Mouse (Mus musculus) heart, postnatal 14 days (tissue): ENCODE measurements at regions not wholly inside any gene's neighbourhood (a gene's known extent, or its start where the extent isn't known, plus 50 kb on each side); places are given as distances from the start of the nearest gene placed in this dataset.
"Not testable (repeated sequence)": the region's sequence is repeated elsewhere in the genome, so short reads cannot be mapped to it uniquely, and the experiment has no call there.

Source experiments
- DNase-seq, 2 experiments: peaks; one replicate each; pipeline ENCODE4 v3.0.0; 2021 to 2022
- intact Hi-C: fragments of 180-260 bp; cut with DNase I; formaldehyde crosslinking; loops from one replicate; pipeline ENCODE4 v1.15.1; 2025

DNA sequence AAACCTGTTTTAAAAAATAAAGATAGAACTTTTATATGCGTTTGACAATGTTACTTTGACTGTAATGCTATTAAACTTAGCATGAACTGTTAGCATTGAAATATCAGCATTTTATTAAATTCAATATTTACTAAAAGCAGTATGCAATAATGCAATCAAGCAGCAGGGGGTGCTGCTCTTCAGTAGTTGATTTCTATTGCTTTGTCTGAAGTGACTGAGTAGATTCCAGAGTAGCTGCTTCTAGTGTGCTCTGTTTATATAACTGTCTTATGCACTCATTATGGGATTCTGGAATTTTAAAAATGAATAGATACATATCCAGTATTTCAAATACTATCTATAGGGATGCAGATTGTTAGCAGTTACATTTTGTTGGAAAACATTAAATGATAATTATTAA is 146.2 kb downstream of the Gm28710 start:
- intact Hi-C loops, result loop anchor here (5.0 to 10.0 kb wide), 3 partner anchors 634 to 1507 kb away; partner anchors contain the start of gene Sema3c
- DNase-seq, result peak; percentile 22 to 65

DNA sequence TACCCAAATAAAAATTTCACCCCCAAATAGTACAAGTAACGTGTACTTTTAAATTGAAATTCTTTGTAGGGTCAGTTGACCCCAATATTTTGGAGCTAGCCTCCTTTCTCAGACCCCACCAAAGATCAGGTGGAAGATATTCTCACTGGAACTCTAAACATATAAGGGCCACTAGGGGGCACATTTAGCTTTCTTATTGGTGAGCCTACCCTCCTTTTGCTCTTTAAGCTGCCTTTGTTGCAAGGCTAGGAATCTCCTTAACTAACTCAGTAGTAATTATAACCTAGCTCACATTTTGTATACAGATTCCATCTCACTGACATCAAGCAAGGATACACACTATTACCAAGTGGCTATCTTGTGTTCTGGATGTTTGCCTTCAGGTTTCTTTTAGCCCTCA is 155.8 kb downstream of the Gm28710 start:
- DNase-seq, result peak in 1 of 2 experiments; percentile 14
- intact Hi-C loops, result no loop called here

DNA sequence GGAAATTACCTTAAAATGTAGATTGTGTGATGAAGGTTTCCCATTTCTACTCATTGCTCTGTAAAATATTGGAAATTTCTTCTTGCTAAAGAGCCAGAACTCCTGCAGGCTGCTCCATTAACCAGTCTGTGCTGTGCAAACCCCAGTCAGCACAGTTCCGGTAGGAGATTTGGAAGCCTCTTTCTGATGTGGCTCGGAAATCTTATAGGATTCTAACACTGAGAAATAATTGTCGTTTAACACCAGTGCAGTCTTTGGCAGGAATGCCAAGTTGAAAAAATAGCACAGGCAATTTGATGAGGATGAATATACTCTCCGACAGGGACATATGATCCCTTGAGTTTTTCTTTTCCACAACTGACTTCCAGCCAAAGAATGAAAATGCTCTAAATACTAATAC is 176.1 kb downstream of the Gm28710 start:
- intact Hi-C loops, result no loop called here
- no peak for DNase-seq

DNA sequence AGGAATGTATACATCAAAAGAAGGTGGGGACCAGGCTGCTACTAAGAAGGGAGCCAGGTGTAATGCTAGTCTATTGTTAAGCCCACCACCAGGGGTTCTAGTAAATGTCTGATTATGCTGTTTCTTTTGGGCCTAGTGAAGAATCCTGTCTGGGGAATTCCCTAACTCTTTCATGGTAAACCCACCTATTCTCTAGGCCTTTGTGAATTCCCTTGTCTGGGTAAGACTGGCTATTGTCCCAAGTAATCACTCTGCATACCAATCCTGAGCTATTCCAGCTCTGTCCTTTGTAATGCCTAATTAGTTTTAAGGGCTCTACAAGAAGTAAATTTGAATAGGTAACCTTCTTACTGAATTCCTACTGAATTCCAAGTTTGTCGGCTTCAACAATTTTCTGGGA is 177.2 kb downstream of the Gm28710 start:
- intact Hi-C loops, DNase-seq: not testable (repeated sequence)

DNA sequence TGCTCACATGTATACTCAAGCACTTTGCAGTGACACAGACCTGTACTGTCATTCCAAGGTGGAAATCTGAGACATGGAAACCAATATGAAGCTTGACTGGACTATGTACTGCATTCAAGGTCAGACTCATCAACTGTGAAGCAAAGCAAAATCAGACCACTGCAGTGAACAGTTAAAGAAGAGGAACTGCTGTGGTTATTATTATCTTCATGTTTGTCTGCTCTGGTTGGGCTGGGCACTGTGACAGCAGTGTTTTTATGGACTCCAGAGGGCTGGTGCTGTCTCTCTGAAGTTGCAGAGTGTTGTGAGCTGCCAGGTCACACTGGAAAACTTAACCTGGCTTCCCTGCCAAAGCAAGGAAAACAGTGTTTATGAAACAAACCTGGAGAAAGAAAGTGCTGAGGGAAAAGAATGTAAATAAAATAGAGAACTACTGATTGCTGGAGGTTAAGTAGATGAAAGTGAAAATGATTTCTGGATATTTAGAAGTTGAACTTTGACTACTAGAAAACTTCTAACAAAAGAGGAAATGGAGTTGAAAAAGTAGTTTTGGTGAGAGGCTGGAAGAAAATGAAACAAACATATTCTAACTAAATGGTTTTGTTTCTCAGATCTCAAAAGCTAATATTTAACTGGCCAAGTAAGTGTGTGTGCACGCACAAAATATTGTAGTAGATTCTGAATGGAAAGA is 181.7 kb downstream of the Gm28710 start:
- intact Hi-C loops, result no loop called here
- DNase-seq, result peak; percentile 7 to 22

DNA sequence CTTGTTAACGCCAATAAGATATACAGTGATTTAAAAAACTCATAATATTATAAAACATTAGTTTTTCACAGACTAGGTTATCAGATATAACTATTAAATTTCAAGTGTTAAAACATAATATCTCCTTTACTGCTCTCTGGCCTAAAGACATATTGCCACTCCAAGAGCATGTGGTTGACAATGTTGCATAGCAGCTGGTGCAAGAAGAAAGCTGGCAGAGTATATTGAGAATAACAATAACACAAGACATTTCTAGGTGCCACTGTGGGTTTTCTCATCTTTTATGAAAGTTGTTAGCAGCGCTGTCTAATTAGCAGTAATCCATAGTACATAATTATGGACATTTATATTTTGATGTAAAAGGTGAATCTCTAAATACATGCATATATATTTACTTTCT is 184.4 kb downstream of the Gm28710 start:
- DNase-seq, result no peak
- intact Hi-C loops, result no loop called here

DNA sequence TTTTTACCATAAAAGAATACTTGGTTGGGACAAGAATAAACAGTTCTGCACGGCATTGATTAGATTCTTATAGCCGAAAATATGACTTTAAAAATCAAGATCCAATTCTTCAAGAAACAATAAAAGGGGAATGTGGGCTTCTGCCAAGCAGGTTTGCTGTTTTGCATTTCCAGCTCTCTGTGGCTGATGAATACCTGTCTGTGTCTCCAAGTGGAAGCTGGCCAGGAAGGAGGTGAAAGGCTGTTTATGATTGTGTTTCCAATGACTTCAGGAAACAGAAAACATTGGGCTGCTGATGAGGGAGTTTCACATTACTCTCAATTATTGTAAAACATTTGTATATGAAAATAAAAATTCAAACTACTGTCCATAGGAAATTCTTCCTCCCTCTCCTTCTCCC is 193.3 kb downstream of the Gm28710 start:
- intact Hi-C loops, result no loop called here
- no peak for DNase-seq

DNA sequence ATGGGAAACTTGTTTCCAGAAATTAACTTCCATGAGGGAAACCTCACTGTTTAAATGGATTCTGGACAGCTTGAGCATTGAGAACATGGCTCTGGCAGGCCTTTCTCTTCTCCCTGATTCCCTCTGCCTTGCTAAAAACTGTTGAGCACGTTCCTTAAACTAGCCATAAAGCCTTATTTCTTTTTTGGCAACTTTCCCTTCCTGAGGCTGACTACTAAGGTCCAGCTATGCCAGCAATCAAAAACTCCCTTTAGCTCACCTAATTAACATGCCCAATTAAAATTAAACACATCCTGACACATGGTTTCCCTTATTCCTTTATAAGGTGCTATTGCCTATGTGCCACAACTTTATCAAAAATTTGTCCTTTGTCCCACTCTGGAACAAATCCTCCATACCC is 199.9 kb downstream of the Gm28710 start:
- intact Hi-C loops, result no loop called here
- DNase-seq, result no peak

DNA sequence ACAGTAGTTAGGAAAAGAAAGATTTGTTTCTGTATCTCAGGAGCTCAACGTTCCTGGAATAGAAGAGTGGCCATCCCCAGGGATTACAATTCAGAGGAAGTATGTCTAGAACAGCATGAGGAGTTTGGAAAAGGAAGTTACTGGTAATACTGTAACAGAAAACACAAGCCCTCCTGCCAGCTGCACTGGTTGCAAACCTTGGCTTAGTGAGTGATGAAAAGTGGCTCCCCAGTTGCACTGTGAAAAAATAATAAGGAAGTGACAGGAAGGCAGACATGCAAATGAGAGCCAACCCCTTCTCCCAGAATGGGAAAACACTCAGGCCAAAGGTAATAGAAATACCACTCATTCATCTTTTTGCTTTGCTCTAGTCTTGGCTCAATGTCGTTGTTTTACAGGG is 207.6 kb downstream of the Gm28710 start:
- DNase-seq, result no peak
- intact Hi-C loops, result no loop called here

DNA sequence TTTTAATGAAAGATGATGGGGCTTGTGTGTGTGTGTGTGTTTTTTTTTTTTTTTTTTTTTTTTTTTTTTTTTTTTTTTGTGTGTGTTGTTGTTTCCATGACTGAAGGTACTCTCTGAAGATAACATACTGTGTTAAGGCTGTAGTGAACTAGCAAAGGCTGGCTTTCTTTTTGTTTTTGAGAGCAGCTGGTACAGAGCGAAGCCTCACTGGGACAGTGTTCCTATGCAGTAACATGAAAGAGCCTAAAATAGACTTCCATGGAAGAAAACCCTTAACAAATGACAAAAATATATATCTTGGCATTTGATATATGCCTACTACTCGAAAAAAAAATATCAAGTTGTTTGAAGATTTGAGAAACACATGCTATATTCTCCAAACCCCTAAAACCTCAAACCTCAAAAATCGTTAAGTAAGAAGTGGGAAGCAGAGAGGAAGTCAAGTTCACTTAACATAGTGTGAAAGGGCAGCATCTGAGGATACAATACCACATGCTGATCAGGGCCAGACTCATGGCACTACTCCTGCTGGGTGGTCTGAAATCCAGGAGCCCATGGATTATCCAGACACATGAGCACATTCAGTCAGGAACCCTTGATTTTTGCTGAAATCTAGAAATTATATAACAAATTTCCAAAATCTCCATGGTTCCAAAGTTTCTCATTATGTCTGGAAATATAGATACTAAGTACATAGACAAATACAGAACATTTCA is 215.4 kb downstream of the Gm28710 start:
- no peak for DNase-seq
- intact Hi-C loops, result no loop called here

DNA sequence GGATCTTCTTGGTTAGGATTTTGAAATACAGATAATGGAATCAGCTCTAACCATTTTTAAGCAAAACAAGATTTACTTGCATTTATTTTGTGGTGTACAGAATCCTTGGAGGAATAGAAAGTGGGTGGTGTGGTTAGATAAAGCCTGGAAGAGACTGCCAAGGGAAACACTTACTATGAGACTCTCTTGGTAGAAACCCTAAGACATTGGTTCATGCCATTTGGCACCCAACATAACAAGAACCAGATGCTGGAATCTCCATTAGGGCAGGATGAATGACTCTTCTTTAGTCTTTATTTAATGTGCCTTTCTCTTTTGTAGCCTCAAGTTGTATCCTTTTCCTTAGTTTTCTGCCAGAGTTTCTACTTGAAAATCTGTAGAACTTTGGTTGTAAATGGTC is 230.0 kb downstream of the Gm28710 start:
- DNase-seq, result peak in 1 of 2 experiments; percentile 25

DNA sequence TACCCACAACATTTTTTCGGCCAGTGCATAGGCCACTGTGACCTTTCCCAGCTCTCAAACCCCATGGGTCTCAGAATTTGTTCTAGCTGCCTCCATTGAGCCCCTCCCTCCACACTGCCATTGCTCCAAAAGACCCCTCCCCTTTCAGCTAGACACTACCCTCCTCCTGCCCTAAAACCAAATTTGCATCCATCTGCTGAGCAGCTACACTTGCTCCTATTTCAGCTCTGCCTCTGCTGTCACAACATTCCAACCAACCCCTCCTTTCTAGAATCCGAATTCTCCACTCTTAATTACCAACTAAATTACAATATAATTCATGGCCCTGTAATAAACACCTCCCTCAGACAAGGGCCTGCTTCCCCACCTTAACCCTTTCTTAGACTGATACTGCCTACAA is 262.3 kb downstream of the Gm28710 start:
- intact Hi-C loops, result no loop called here
- no peak for DNase-seq

More for the DNA sequence above, 230.0 kb downstream of the Gm28710 start:
- intact Hi-C loops, result no loop called here

DNA sequence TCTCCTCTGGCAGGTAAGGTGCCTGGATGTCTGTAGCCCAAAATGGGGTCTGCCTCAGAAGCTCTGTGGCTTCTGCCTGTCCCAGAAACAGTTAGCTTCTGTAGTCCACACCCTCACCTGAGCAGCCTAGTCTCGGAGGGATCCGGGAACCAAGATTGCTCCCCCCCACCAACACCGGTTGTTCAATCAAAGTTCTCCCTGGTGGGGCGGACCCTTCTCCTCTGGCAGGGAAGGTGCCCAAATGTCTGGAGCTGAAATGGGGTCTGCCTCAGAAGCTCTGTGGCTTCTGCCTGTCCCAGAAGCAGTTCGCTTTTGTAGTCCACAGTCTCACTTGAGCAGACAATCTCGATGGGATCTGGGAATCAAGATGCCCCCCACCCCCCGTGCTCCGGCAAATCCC is 273.0 kb downstream of the Gm28710 start:
- DNase-seq, result no peak
- intact Hi-C loops, result no loop called here

DNA sequence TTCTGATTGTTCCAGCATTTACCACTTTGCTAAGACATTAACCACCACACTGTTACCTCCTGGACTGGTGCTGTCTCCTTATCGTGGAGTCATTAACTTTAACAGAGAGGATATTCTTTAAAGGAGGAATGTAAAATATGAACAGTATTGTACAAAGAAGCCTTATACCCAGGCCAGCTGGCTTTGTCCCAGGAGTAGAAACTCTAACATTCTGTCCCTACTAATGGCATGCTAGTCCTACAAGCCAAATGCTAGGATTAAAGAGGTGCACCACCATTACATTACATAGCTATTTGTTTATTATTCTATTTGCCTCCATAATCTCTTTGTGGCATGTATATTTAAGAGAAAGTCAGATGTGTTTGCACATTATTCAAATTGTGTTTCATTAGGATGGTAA is 288.8 kb downstream of the Gm28710 start:
- no peak for DNase-seq
- intact Hi-C loops, result no loop called here

DNA sequence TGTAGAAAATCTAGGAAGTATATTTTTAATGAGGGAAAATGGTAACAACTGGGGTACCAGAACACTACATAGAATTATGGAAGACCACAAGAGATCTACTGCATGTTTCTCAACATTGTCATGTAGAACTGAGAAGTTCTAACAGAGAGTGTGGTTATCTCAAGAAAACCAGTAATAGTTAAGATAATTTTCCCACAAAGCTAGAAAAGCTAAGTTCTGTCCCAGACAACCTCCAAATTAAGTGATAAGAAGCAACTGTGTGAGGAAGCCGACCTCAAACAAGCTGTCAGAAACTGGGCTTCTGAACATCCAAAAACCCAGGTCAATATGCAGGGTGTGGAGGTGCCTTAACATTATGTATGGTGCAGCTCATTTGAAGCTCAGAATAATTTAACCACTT is 261.4 kb upstream of the Speer4f2 start:
- intact Hi-C loops, result loop anchor here (10.0 kb wide), 1 partner anchor 653 kb away; no protein-coding TSS in a partner anchor

DNA sequence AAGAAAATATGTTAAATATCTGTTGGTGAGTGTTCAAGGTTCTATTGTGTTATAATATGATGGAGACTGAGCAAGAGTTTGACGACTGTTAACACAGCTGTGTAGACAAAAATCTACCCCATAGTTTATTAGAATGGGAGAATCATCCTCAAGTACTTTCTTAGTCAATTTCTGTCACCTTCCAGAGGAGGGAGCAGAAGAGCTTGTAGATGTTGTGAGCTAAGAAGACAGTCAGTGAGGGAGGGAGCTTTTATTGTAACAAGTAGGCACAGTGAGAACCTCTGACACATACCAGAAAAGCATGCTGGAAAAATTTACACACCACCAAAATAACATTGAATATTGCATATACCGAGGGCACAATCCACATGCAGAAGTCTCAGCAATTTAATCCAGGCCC is 261.0 kb upstream of the Speer4f2 start:
- intact Hi-C loops, result loop anchor here (10.0 kb wide), 1 partner anchor 653 kb away; no protein-coding TSS in a partner anchor
- no peak for DNase-seq

More for the DNA sequence above, 261.4 kb upstream of the Speer4f2 start:
- DNase-seq, result no peak

DNA sequence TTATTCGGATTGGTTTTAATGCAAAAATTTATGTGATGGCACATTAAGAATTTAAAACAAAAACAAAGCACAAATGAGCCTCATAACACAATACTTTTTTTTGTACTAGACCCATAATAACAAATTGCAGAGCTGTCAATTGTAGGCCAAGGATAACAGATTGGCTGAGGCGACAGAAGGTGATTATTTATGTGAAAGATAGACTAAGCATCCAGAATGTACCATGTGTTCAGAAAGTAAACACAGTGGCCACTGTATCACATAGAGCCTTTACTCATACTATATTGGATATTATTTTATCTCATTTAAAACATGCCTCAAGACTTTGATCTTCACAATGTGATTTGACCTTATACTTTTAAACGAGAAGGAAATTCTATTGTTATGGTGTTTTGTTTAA is 257.9 kb upstream of the Speer4f2 start:
- DNase-seq, result no peak
- intact Hi-C loops, result loop anchor here (10.0 kb wide), 1 partner anchor 650 kb away; no protein-coding TSS in a partner anchor

DNA sequence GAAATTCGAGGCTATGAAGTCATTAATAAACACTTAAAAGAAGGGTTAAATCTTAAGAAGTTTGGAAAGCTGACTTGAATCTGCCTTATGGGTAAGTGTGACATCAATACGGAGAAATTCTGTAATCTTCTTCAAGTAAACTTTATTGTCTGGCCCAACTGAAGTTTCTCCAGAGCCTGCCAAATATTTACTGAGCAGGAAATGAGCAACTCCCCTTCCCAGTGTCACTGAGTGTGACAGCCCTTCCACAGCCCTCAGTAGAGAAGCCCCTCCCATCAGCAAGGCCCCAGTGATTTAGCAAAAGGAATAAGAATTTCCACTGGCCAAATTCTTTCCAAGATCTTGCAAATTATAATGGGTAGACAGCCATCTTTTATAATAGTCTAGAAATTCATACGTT is 256.9 kb upstream of the Speer4f2 start:
- intact Hi-C loops, result loop anchor here (10.0 kb wide), 1 partner anchor 649 kb away; no protein-coding TSS in a partner anchor
- peak; percentile 2 to 7 for DNase-seq

DNA sequence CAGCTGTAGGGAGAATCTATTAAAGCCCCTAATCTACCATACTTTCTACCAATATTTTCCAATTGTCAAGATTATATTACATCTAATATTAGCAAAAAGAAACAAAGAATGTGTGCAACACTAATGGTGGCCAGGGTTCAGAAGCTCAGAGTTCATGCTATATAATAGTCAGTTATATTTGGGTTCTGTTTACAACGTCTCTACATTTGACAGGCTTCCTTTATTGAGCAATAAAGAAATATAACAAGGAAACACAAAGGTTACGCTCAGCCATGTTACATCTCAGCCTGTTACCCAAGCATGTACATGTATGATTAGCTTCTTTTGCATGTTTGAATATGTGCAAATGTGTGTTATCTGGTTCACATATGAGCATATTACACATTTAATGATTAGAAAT is 247.7 kb upstream of the Speer4f2 start:
- DNase-seq, result no peak
- intact Hi-C loops, result no loop called here

DNA sequence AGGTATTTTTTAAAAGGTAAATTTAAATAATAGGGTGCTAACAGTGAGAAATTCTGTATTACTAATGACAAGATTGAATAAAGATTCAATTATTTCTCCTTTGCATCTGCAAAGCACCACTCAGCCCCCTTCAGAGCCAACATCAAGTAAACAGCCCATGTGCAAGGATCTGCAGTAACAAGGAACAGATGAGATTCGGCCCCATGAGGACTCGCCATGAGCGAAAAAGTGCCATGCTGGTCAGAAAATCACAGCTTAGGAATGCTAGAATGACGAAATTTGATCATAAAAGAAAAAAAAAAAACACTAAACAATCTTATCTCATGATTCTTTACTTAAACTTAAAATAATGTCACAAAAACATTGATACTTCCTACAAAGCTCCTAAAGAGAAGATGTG is 245.5 kb upstream of the Speer4f2 start:
- no peak for DNase-seq
- intact Hi-C loops, result no loop called here

DNA sequence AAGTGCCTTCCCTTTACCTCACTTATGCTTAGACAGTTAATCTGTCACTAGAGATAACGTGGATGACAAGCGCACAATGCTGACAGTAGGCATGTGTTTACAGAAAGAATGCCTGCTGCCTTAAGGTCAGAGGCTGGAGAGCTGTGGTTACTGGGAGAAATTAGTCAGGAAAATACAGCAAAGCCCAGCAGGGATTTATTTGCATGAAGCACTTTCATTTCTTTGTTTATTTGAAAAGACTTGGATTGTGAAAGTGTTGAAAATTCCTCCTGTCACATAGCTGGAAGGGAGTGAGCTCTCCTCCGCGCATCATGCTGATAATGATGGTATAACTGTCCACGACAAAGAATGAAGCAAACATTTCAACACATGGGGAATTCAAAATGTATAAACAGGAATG is 237.5 kb upstream of the Speer4f2 start:
- DNase-seq, result peak in 1 of 2 experiments; percentile 1
- intact Hi-C loops, result no loop called here

DNA sequence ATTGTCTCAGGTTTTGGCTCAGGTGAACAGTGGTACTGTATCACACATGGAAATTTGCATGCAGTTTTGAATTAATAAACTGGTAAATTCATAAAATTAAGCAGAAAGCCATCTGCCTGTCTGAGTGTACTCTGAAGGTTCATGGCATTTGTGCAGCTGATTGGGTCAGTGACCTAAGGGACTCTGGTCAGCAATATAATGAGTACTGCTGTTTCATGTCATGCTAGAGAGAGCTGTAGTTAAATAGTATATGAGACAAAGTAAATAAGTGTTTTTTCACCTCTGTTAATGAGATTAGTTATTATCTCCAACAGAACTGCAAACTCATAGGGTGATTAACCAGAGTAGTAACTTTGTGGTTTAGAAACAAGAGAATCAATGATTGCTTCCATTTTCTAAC is 231.4 kb upstream of the Speer4f2 start:
- no peak for DNase-seq
- intact Hi-C loops, result no loop called here
